Mouse (Mus musculus): ENCODE data around the gene Gramd1a.

- no peak for TF ChIP-seq CTCF (IDR thresholded peaks at IDR 0.05; ENCODE audit: low read depth, low read length)
- no peak for TF ChIP-seq POLR2AphosphoS5 (IDR thresholded peaks at IDR 0.05; ENCODE audit: insufficient replicate concordance, low read depth, low read length)
- TF ChIP-seq TAL1 (conservative IDR thresholded peaks at IDR 0.05; ENCODE audit: low read depth, low read length), result no peak
Measured at GRCm38 (mm10) chr7:31172238-31172637, 16.5 kb upstream of the Gramd1a start.

Data from G1E (cell line).